Mouse (Mus musculus): ENCODE data around the gene Rsu1.

Rsu1 gene

GRCm38 (mm10) chr2:13169158-13169890 lies 101.9 kb downstream of the Rsu1 start:
- no peak for DNase-seq (ENCODE audit: low spot score in 2 of 2)

- DNase-seq (ENCODE audit: low spot score in 2 of 2): peak in 1 of 2 experiments; percentile 14
Measured at GRCm38 (mm10) chr2:13168743-13169142, 102.5 kb downstream of the Rsu1 start.

- no peak for DNase-seq (ENCODE audit: low spot score in 2 of 2)
Measured at GRCm38 (mm10) chr2:13161717-13162116, 109.5 kb downstream of the Rsu1 start.

- DNase-seq (ENCODE audit: low spot score in 2 of 2): no peak
Measured at GRCm38 (mm10) chr2:13145245-13145644, 126.0 kb downstream of the Rsu1 start.

- no peak for DNase-seq (ENCODE audit: low spot score in 2 of 2)
Measured at GRCm38 (mm10) chr2:13134890-13135289, 136.3 kb downstream of the Rsu1 start.

GRCm38 (mm10) chr2:13132841-13133240 lies 138.4 kb downstream of the Rsu1 start:
- no peak for DNase-seq (ENCODE audit: low spot score in 2 of 2)

GRCm38 (mm10) chr2:13132406-13132805 lies 138.8 kb downstream of the Rsu1 start:
- DNase-seq (ENCODE audit: low spot score in 2 of 2): no peak

- no peak for DNase-seq (ENCODE audit: low spot score in 2 of 2)
Measured at GRCm38 (mm10) chr2:13129859-13130258, 141.4 kb downstream of the Rsu1 start.

GRCm38 (mm10) chr2:13129337-13129736 lies 141.9 kb downstream of the Rsu1 start:
- DNase-seq (ENCODE audit: low spot score in 2 of 2): no peak

- no peak for DNase-seq (ENCODE audit: low spot score in 2 of 2)
Measured at GRCm38 (mm10) chr2:13120461-13120860, 150.8 kb downstream of the Rsu1 start.

GRCm38 (mm10) chr2:13117896-13118295 lies 153.3 kb downstream of the Rsu1 start:
- DNase-seq (ENCODE audit: low spot score in 2 of 2): no peak

- no peak for DNase-seq (ENCODE audit: low spot score in 2 of 2)
Measured at GRCm38 (mm10) chr2:13106531-13106930, 164.7 kb downstream of the Rsu1 start.

- DNase-seq (ENCODE audit: low spot score in 2 of 2): no peak
Measured at GRCm38 (mm10) chr2:13104388-13104787, 166.8 kb downstream of the Rsu1 start.

- no peak for DNase-seq (ENCODE audit: low spot score in 2 of 2)
Measured at GRCm38 (mm10) chr2:13103797-13104200, 167.4 kb downstream of the Rsu1 start.

GRCm38 (mm10) chr2:13094045-13094444 lies 177.2 kb downstream of the Rsu1 start:
- DNase-seq (ENCODE audit: low spot score in 2 of 2): no peak

GRCm38 (mm10) chr2:13093570-13093969 lies 177.6 kb downstream of the Rsu1 start:
- DNase-seq (ENCODE audit: low spot score in 2 of 2): no peak

GRCm38 (mm10) chr2:13091399-13092015 lies 179.7 kb downstream of the Rsu1 start:
- DNase-seq (ENCODE audit: low spot score in 2 of 2): no peak

GRCm38 (mm10) chr2:13090841-13091240 lies 180.4 kb downstream of the Rsu1 start:
- DNase-seq (ENCODE audit: low spot score in 2 of 2): no peak

- DNase-seq (ENCODE audit: low spot score in 2 of 2): no peak
Measured at GRCm38 (mm10) chr2:13089861-13090260, 181.4 kb downstream of the Rsu1 start.

GRCm38 (mm10) chr2:13088266-13088665 lies 182.9 kb downstream of the Rsu1 start:
- no peak for DNase-seq (ENCODE audit: low spot score in 2 of 2)

GRCm38 (mm10) chr2:13087811-13088210 lies 183.4 kb downstream of the Rsu1 start:
- DNase-seq (ENCODE audit: low spot score in 2 of 2): no peak

- DNase-seq (ENCODE audit: low spot score in 2 of 2): no peak
Measured at GRCm38 (mm10) chr2:13084223-13084622, 187.0 kb downstream of the Rsu1 start.

- DNase-seq (ENCODE audit: low spot score in 2 of 2): no peak
Measured at GRCm38 (mm10) chr2:13080476-13080875, 190.7 kb downstream of the Rsu1 start.

Measured in heart, adult 9 months (tissue).